Comparison of ENCODE assay signal across 15 mouse cellular contexts in genomic region chr5:74136377-74136776, GRCm38 (mm10). TPM values are rescaled to one million over a fixed set of nuclear protein-coding genes. Genes with fewer than 3 reads are reported as not detected.
DNase-seq lines count a peak whose midpoint lies in the region; ATAC-seq and TF ChIP-seq lines count a peak whose summit lies in the region.
"Had no signal": no experiment of that assay in that cellular context is flagged by ENCODE, and none has a peak within 500 bp of the region (broad histone marks: within the 10 kb centered on the region; RNA-seq: fewer than 3 reads in every experiment).

No protein-coding gene starts in this region.

- no peak overlapping the region for H3K4me2 ChIP-seq in embryonic facial prominence, embryonic 11.5 days (ENCODE audit: low read depth, low read length)
- peak overlapping the region; percentile 27; the same call in 1 of the 2 replicates for H3K4me2 ChIP-seq in lung, embryonic 16.5 days (ENCODE audit: low read depth, low read length)
- no peak overlapping the region for H3K4me2 ChIP-seq in stomach, postnatal 0 days (replicated peaks; ENCODE audit: low read depth)
- H3K4me2 ChIP-seq in liver, embryonic 12.5 days = no peak overlapping the region
- H3K4me2 ChIP-seq: forebrain, embryonic 13.5 days; limb, embryonic 12.5 days; neural tube, embryonic 15.5 days had no signal

- no peak overlapping the region for H3K27ac ChIP-seq in embryonic facial prominence, embryonic 11.5 days (replicated peaks; ENCODE audit: low read depth, low read length)
- H3K27ac ChIP-seq in embryonic facial prominence, embryonic 10.5 days (replicated peaks) = no peak overlapping the region
- H3K27ac ChIP-seq in lung, embryonic 16.5 days (ENCODE audit: low read length) = peak overlapping the region; percentile 86
- H3K27ac ChIP-seq in stomach, postnatal 0 days (replicated peaks) = peak overlapping the region; percentile 70
- H3K27ac ChIP-seq in liver, embryonic 12.5 days = no peak overlapping the region
- H3K27ac ChIP-seq: forebrain, embryonic 13.5 days; limb, embryonic 12.5 days; neural tube, embryonic 15.5 days had no signal

- DNase-seq in embryonic facial prominence, embryonic 11.5 days (ENCODE audit: low spot score) = peak; percentile 24
- DNase-seq in embryonic facial prominence, embryonic 10.5 days (ENCODE audit: low spot score) = no peak
- peak; percentile 33 for DNase-seq in retina, postnatal 1 day
- no peak for DNase-seq in retina, embryonic 14.5 days (ENCODE audit: low spot score)
- peak; percentile 48 for DNase-seq in stomach, postnatal 0 days (ENCODE audit: low spot score)
- DNase-seq in cerebellum, adult 11 months = no peak
- DNase-seq: cerebellum, adult 8-10 months; gastrocnemius, postnatal 14 days; right cerebral cortex, postnatal 25 days had no signal

- ATAC-seq in embryonic facial prominence, embryonic 11.5 days (replicated peaks; ENCODE audit: insufficient number of reproducible peaks, low FRiP score, low TSS enrichment, low read depth) = no peak
- ATAC-seq in lung, embryonic 16.5 days (ENCODE audit: low read depth) = peak; percentile 89
- ATAC-seq in stomach, postnatal 0 days (ENCODE audit: low FRiP score, low TSS enrichment) = peak; percentile 60
- no peak for ATAC-seq in liver, embryonic 12.5 days
- ATAC-seq: forebrain, embryonic 13.5 days; Patski had no signal

- H3K9ac ChIP-seq in embryonic facial prominence, embryonic 11.5 days (replicated peaks; ENCODE audit: low read length) = no peak overlapping the region
- H3K9ac ChIP-seq in lung, embryonic 16.5 days (ENCODE audit: low read length) = no peak overlapping the region
- H3K9ac ChIP-seq in stomach, postnatal 0 days (ENCODE audit: low read length) = no peak overlapping the region
- no peak overlapping the region for H3K9ac ChIP-seq in liver, embryonic 12.5 days
- H3K9ac ChIP-seq: forebrain, embryonic 13.5 days; limb, embryonic 12.5 days; neural tube, embryonic 15.5 days had no signal

- H3K4me1 ChIP-seq in embryonic facial prominence, embryonic 11.5 days (ENCODE audit: control insufficient read depth, insufficient read depth, low read length) = no peaks in the 10 kb centered on the region
- H3K4me1 ChIP-seq in embryonic facial prominence, embryonic 10.5 days = peaks cover 28% of the 10 kb centered on the region
- peaks cover 10% of the 10 kb centered on the region for H3K4me1 ChIP-seq in lung, embryonic 16.5 days (replicated peaks; ENCODE audit: control insufficient read depth, insufficient read depth, low read length)
- H3K4me1 ChIP-seq in stomach, postnatal 0 days (replicated peaks; ENCODE audit: control insufficient read depth, insufficient read depth) = no peaks in the 10 kb centered on the region
- H3K4me1 ChIP-seq in liver, embryonic 12.5 days = peaks cover 6% of the 10 kb centered on the region; the same call in 1 of the 2 replicates
- H3K4me1 ChIP-seq: forebrain, embryonic 13.5 days; neural tube, embryonic 15.5 days had no signal

- no peaks in the 10 kb centered on the region for H3K36me3 ChIP-seq in embryonic facial prominence, embryonic 11.5 days (replicated peaks; ENCODE audit: control insufficient read depth, insufficient read depth, low read depth, low read length)
- no peaks in the 10 kb centered on the region for H3K36me3 ChIP-seq in embryonic facial prominence, embryonic 10.5 days (replicated peaks)
- no peaks in the 10 kb centered on the region for H3K36me3 ChIP-seq in lung, embryonic 16.5 days (ENCODE audit: control insufficient read depth, insufficient read depth, low read length)
- no peaks in the 10 kb centered on the region for H3K36me3 ChIP-seq in stomach, postnatal 0 days (ENCODE audit: control insufficient read depth, insufficient read depth, low read length)
- no peaks in the 10 kb centered on the region for H3K36me3 ChIP-seq in liver, embryonic 12.5 days
- H3K36me3 ChIP-seq: limb, embryonic 12.5 days; neural tube, embryonic 15.5 days had no signal

- no peaks in the 10 kb centered on the region for H3K27me3 ChIP-seq in embryonic facial prominence, embryonic 11.5 days (ENCODE audit: control insufficient read depth, insufficient read depth, low read length)
- no peaks in the 10 kb centered on the region for H3K27me3 ChIP-seq in embryonic facial prominence, embryonic 10.5 days (replicated peaks; ENCODE audit: low read depth, poor library complexity, severe bottlenecking)
- H3K27me3 ChIP-seq in lung, embryonic 16.5 days (ENCODE audit: control insufficient read depth, insufficient read depth, low read depth, low read length) = no peaks in the 10 kb centered on the region
- no peaks in the 10 kb centered on the region for H3K27me3 ChIP-seq in stomach, postnatal 0 days (ENCODE audit: control insufficient read depth, insufficient read depth, low read length)
- 0 out of 2 replicates have a peak, but pooled peaks cover 4% of the 10 kb centered on the region for H3K27me3 ChIP-seq in liver, embryonic 12.5 days (replicated peaks)
- H3K27me3 ChIP-seq: forebrain, embryonic 13.5 days; limb, embryonic 12.5 days; neural tube, embryonic 15.5 days; Patski had no signal

- no peak overlapping the region for H3K4me3 ChIP-seq in embryonic facial prominence, embryonic 11.5 days (ENCODE audit: low read depth, low read length)
- no peak overlapping the region for H3K4me3 ChIP-seq in embryonic facial prominence, embryonic 10.5 days
- H3K4me3 ChIP-seq in lung, embryonic 16.5 days (ENCODE audit: low read length) = no peak overlapping the region
- H3K4me3 ChIP-seq in stomach, postnatal 0 days (ENCODE audit: low read depth, low read length) = no peak overlapping the region
- no peak overlapping the region for H3K4me3 ChIP-seq in liver, embryonic 12.5 days
- H3K4me3 ChIP-seq: forebrain, embryonic 13.5 days; limb, embryonic 12.5 days; neural tube, embryonic 15.5 days had no signal

- 76% methylated on average over 5 of the region's 5 CpGs for WGBS in embryonic facial prominence, embryonic 11.5 days
- WGBS in embryonic facial prominence, embryonic 10.5 days = 69% methylated on average over 5 of the region's 5 CpGs
- WGBS in lung, embryonic 16.5 days = 36% methylated on average over 5 of the region's 5 CpGs
- 52% methylated on average over 5 of the region's 5 CpGs for WGBS in stomach, postnatal 0 days
- WGBS in liver, embryonic 12.5 days (ENCODE audit: insufficient replicate concordance) = 64% methylated on average over 5 of the region's 5 CpGs

- TF ChIP-seq EP300 in stomach, postnatal 0 days (optimal IDR thresholded peaks at IDR 0.05) = peak; percentile 58

- no peak for TF ChIP-seq CTCF in stomach, postnatal 0 days (IDR thresholded peaks at IDR 0.05; ENCODE audit: low read depth)

- no peaks in the 10 kb centered on the region for H3K9me3 ChIP-seq in embryonic facial prominence, embryonic 11.5 days (replicated peaks; ENCODE audit: control insufficient read depth, low read length)
- H3K9me3 ChIP-seq in embryonic facial prominence, embryonic 10.5 days = peaks cover 6% of the 10 kb centered on the region; the same call in 1 of the 2 replicates
- H3K9me3 ChIP-seq in lung, embryonic 16.5 days (ENCODE audit: control insufficient read depth, low read length) = no peaks in the 10 kb centered on the region
- no peaks in the 10 kb centered on the region for H3K9me3 ChIP-seq in stomach, postnatal 0 days (ENCODE audit: control insufficient read depth, low read length)
- no peaks in the 10 kb centered on the region for H3K9me3 ChIP-seq in liver, embryonic 12.5 days (replicated peaks)
- H3K9me3 ChIP-seq: forebrain, embryonic 13.5 days; limb, embryonic 12.5 days; neural tube, embryonic 15.5 days had no signal

RNA-seq across cellular contexts. Expression of gene Rasl11b, which starts 58.7 kb away (rescaled TPM):
- polyA plus RNA-seq in embryonic facial prominence, embryonic 11.5 days (2014; fragmentation: Nextera tagmentation; extraction: Ambion mirVana) = 82.8 and 83.8 TPM in 2 replicates
- 46.3 and 58.0 TPM in 2 replicates for polyA plus RNA-seq in embryonic facial prominence, embryonic 10.5 days (2016; fragmentation: Nextera tagmentation; extraction: Ambion mirVana)
- 182 and 188 TPM in 2 replicates for polyA plus RNA-seq in lung, embryonic 16.5 days (2015; fragmentation: Nextera tagmentation; extraction: Ambion mirVana)
- 33.6 and 45.0 TPM in 2 replicates for polyA plus RNA-seq in stomach, postnatal 0 days (2015; fragmentation: Nextera tagmentation; extraction: Ambion mirVana)
- 5.9 and 7.0 TPM in 2 replicates for polyA plus RNA-seq in liver, embryonic 12.5 days (2016; fragmentation: Nextera tagmentation; extraction: Ambion mirVana)

Comparison
In these comparisons a context has a peak if more than half of its experiments do, and no peak if none do; other contexts are left out.
1. DNase-seq: peak in embryonic facial prominence, embryonic 11.5 days (single experiment), retina, postnatal 1 day (single experiment) and stomach, postnatal 0 days (single experiment); none in embryonic facial prominence, embryonic 10.5 days (single experiment), retina, embryonic 14.5 days (single experiment) and cerebellum, adult 11 months (single experiment).
2. ATAC-seq: peak in lung, embryonic 16.5 days (single experiment) and stomach, postnatal 0 days (single experiment); none in embryonic facial prominence, embryonic 11.5 days (single experiment) and liver, embryonic 12.5 days (single experiment).
3. H3K27ac ChIP-seq: peak in lung, embryonic 16.5 days (single experiment) and stomach, postnatal 0 days (single experiment); none in embryonic facial prominence, embryonic 11.5 days (single experiment), embryonic facial prominence, embryonic 10.5 days (single experiment) and liver, embryonic 12.5 days (single experiment).